Mouse (Mus musculus): ENCODE results near the gene Jade1.
A peak's percentile ranks its signal among the peaks of the same experiment; 100 is the strongest.

- no peak for TF ChIP-seq TBP (IDR thresholded peaks at IDR 0.05; ENCODE audit: low read depth, low read length)
- TF ChIP-seq GABPA (IDR thresholded peaks at IDR 0.05; ENCODE audit: low read depth, low read length) = no peak
- peak in 1 of 2 experiments; percentile 3; a peak in 1 of 4 replicates for TF ChIP-seq EP300 (IDR thresholded peaks at IDR 0.05; ENCODE audit: low read depth in 1 of 2, low read length in 2 of 2)
- peak in 1 of 2 experiments; percentile 2; a peak in 1 of 4 replicates for TF ChIP-seq POLR2A (IDR thresholded peaks at IDR 0.05; ENCODE audit: control insufficient read depth in 1 of 2, insufficient read depth in 1 of 2, low read depth in 1 of 2, low read length in 2 of 2, poor library complexity in 1 of 2)
- TF ChIP-seq TCF12 (IDR thresholded peaks at IDR 0.05; ENCODE audit: low read depth, low read length) = no peak
- no peak for TF ChIP-seq CTCF (IDR thresholded peaks at IDR 0.05 in 2 of 3, conservative IDR thresholded peaks at IDR 0.05 in 1 of 3; ENCODE audit: control insufficient read depth in 1 of 3, insufficient read depth in 1 of 3, low read depth in 2 of 3, low read length in 3 of 3, poor library complexity in 1 of 3, severe bottlenecking in 1 of 3)
- no peak for TF ChIP-seq JUND (IDR thresholded peaks at IDR 0.05; ENCODE audit: low read depth, low read length)
- TF ChIP-seq ZNF384 (IDR thresholded peaks at IDR 0.05; ENCODE audit: low read depth, low read length) = no peak
- peak; percentile 89 for TF ChIP-seq MAZ (IDR thresholded peaks at IDR 0.05; ENCODE audit: low read depth, low read length)
- TF ChIP-seq KAT2A (conservative IDR thresholded peaks at IDR 0.05; ENCODE audit: low read depth, low read length) = no peak
- peak; percentile 31; the same call in 1 of the 2 replicates for TF ChIP-seq CHD2 (IDR thresholded peaks at IDR 0.05; ENCODE audit: low read length)
- 0 out of 2 replicates have a peak, but pooled peaks have one; percentile 19 for TF ChIP-seq SIN3A (IDR thresholded peaks at IDR 0.05; ENCODE audit: low read length)
These were observed 1.1 kb downstream of the Jade1 start for GRCm38 (mm10) chr3:41556451-41557266.
